Mouse (Mus musculus) liver, embryonic 14.5 days (tissue): Measurements from ENCODE around the gene Aifm3.

Experiments
- CTCF ChIP-seq: IDR thresholded peaks from 2 replicates; pipeline ENCODE4 v1.5.1; 2016; ENCODE audit warnings: antibody characterized with exemption, low read depth, control low read depth
- EP300 ChIP-seq: IDR thresholded peaks from 2 replicates; pipeline ENCODE4 v1.6.1; 2016; ENCODE audit warnings: antibody characterized with exemption, low read depth

- TF ChIP-seq CTCF (no peak), EP300 (no peak)
Measured at GRCm38 (mm10) chr16:17463184-17463583, 26.2 kb upstream of the Aifm3 start.
